Mouse (Mus musculus) liver, embryonic 14.5 days (tissue): Measurements from ENCODE around the gene Efna5. TPM values are rescaled to one million over a fixed set of nuclear protein-coding genes. Genes with fewer than 3 reads are reported as not detected.

Experiments used
- ATAC-seq: fragments of 200-750 bp; cut with Nextera tagmentation; 2 replicates; pipeline ENCODE4 v1.8.0; 2017; ENCODE audit warnings: moderate number of reproducible peaks, mild to moderate bottlenecking, moderate library complexity; ENCODE audit not compliant: insufficient read depth
- DNase-seq, 3 experiments: peaks; one replicate each; pipeline ENCODE4 v3.0.0-alpha.2; 2012 to 2013; ENCODE audit warnings: low read depth in 3 of 3, low spot score in 3 of 3
- H3K27ac ChIP-seq: fragments of 300-500 bp; sonication (generic); 2 replicates; pipeline ENCODE4 v1.5.1; 2014; ENCODE audit warnings: moderate library complexity, mild to moderate bottlenecking, control low read depth, inconsistent platforms
- H3K27me3 ChIP-seq: fragments of 300-500 bp; sonication (generic); 2 replicates; pipeline ENCODE4 v1.6.1; 2014; ENCODE audit warnings: mild to moderate bottlenecking, low read length, moderate library complexity; ENCODE audit not compliant: control insufficient read depth, insufficient read depth
- H3K36me3 ChIP-seq: fragments of 300-500 bp; sonication (generic); replicated peaks from 2 replicates; pipeline ENCODE4 v1.6.1; 2014; ENCODE audit warnings: low read depth; ENCODE audit not compliant: control insufficient read depth, insufficient read depth
- H3K4me1 ChIP-seq, 2 experiments: fragments of 200-500 bp in 1 of 2; fragments of 300-500 bp in 1 of 2; sonication (generic) in 1 of 2; replicated peaks; 2 replicates each; pipeline ENCODE4 v1.6.1; 2012 to 2014; ENCODE audit warnings: antibody characterized with exemption in 1 of 2, inconsistent platforms in 1 of 2, low read length in 1 of 2; ENCODE audit not compliant: control insufficient read depth in 2 of 2, insufficient read depth in 2 of 2
- H3K4me2 ChIP-seq: fragments of 300-500 bp; sonication (generic); 2 replicates; pipeline ENCODE4 v1.6.1; 2014; ENCODE audit warnings: low read depth, mild to moderate bottlenecking, control low read depth, moderate library complexity
- H3K4me3 ChIP-seq, 2 experiments: fragments of 200-500 bp in 1 of 2; fragments of 300-500 bp in 1 of 2; sonication (generic) in 1 of 2; 2 replicates each; pipeline ENCODE4 v1.5.1; 2012 to 2014; ENCODE audit warnings: low read depth in 2 of 2, low read length in 2 of 2, mild to moderate bottlenecking in 2 of 2, control low read depth in 1 of 2, inconsistent platforms in 1 of 2, moderate library complexity in 1 of 2; ENCODE audit not compliant: insufficient read depth in 1 of 2
- H3K9ac ChIP-seq: fragments of 300-500 bp; sonication (generic); replicated peaks from 2 replicates; pipeline ENCODE4 v1.6.1; 2014; ENCODE audit warnings: mild to moderate bottlenecking, control low read depth, moderate library complexity
- H3K9me3 ChIP-seq: fragments of 300-500 bp; sonication (generic); 2 replicates; pipeline ENCODE4 v1.6.1; 2016; ENCODE audit warnings: low read length, mixed read lengths; ENCODE audit not compliant: control insufficient read depth
- CTCF ChIP-seq: IDR thresholded peaks from 2 replicates; pipeline ENCODE4 v1.5.1; 2016; ENCODE audit warnings: antibody characterized with exemption, low read depth, control low read depth
- EP300 ChIP-seq: IDR thresholded peaks from 2 replicates; pipeline ENCODE4 v1.6.1; 2016; ENCODE audit warnings: antibody characterized with exemption, low read depth
- WGBS: fragments of 180-500 bp; shearing (Covaris S2); extraction: QIAGEN DNeasy Blood & Tissue Kit; methylation state at CpG from one replicate; pipeline ENCODE4 v1.1.7; 2014; ENCODE audit not compliant: insufficient replicate concordance; 5-methylcytosine and 5-hydroxymethylcytosine counted together
- polyA plus RNA-seq, 2 experiments: library from polyadenylated mRNA; depleted of rRNA in 1 of 2; stranded (reverse) in 1 of 2; unstranded in 1 of 2; fragments of >200 nt; fragmentation: Nextera tagmentation in 1 of 2; extraction: Ambion mirVana in 1 of 2; gene quantifications; 2 replicates each; pipeline versions ENCODE4 v1.2.1 to v1.2.3; 2012 to 2014

Gene Efna5
- polyA plus RNA-seq, 2 experiments = 0.40 to 1.6 TPM

- no peak for DNase-seq
- H3K9me3 ChIP-seq = no peaks in the 10 kb centered on the region
- no peak overlapping the region for H3K4me3 ChIP-seq
- no peaks in the 10 kb centered on the region for H3K27me3 ChIP-seq
- H3K27ac ChIP-seq = no peak overlapping the region
- no peaks in the 10 kb centered on the region for H3K36me3 ChIP-seq
- no peak overlapping the region for H3K4me2 ChIP-seq
- no peaks in the 10 kb centered on the region for H3K4me1 ChIP-seq
- ATAC-seq = no peak
- no peak for TF ChIP-seq CTCF
- no peak for TF ChIP-seq EP300
- WGBS = 58% methylated on average over 5 of the region's 5 CpGs
- H3K9ac ChIP-seq = no peak overlapping the region
These were observed 35.5 kb downstream of the Efna5 start for GRCm38 (mm10) chr17:62845656-62846055.

DNA sequence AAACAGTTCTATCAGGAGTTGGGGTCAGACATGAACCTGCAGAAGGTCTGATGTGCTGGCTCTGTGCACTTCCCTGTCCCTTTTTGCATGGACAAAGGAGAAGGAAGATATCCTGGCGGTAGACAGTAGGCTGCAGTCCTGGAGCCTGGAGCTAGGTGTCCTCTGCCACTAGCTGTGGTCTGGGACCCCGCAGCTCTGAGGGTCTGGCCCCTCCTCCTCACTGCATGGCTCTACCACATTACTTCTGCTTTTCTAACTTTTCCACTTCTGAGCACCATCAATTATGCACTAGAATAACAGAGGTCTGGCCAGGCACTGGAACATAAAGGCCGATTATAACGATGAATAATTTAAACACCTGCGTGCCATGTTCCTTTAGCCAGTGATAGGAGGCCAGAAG, 36.8 kb downstream of the Efna5 start:
- H3K9ac ChIP-seq = no peak overlapping the region
- no peak overlapping the region for H3K4me3 ChIP-seq
- no peaks in the 10 kb centered on the region for H3K9me3 ChIP-seq
- no peaks in the 10 kb centered on the region for H3K27me3 ChIP-seq
- H3K4me2 ChIP-seq = no peak overlapping the region
- ATAC-seq (no peak), DNase-seq (no peak)
- no peak overlapping the region for H3K27ac ChIP-seq
- TF ChIP-seq CTCF (0 out of 2 replicates have a peak, but pooled peaks have one; percentile 6), EP300 (no peak)
- H3K36me3 ChIP-seq = no peaks in the 10 kb centered on the region
- 19% methylated on average over 5 of the region's 5 CpGs for WGBS
- H3K4me1 ChIP-seq = no peaks in the 10 kb centered on the region

DNA sequence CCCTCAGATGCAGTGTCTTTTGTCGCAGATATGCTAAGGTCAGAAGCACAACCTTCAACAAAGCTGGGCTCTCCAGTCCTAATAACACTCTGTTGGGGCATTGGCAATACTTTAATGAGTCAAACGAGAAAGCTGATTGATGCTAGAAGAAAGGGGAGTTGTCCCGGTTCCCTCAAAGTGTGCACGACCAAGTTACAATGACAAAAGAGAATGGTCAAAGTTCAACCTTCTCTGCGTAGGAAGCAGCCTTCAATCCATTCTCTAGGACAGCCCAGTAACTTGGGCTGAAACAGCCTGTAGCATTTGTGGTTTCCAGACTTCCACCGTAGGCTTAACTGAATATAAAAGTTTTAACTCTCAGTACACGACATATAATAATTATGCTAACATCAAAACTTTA, 43.8 kb downstream of the Efna5 start:
- no peak overlapping the region for H3K9ac ChIP-seq
- DNase-seq (no peak), ATAC-seq (no peak)
- no peaks in the 10 kb centered on the region for H3K27me3 ChIP-seq
- TF ChIP-seq EP300 = no peak
- TF ChIP-seq CTCF = no peak
- no peak overlapping the region for H3K4me2 ChIP-seq
- H3K36me3 ChIP-seq = no peaks in the 10 kb centered on the region
- 67% methylated on average over 7 of the region's 7 CpGs for WGBS
- H3K4me1 ChIP-seq = no peaks in the 10 kb centered on the region
- H3K9me3 ChIP-seq = no peaks in the 10 kb centered on the region
- H3K27ac ChIP-seq = no peak overlapping the region
- H3K4me3 ChIP-seq = no peak overlapping the region

- no peak for ATAC-seq
- TF ChIP-seq EP300 (no peak), CTCF (no peak)
- Histone ChIP-seq H3K4me1 (no peaks in the 10 kb centered on the region), H3K36me3 (no peaks in the 10 kb centered on the region), H3K27me3 (no peaks in the 10 kb centered on the region), H3K4me2 (no peak overlapping the region), H3K9me3 (no peaks in the 10 kb centered on the region), H3K4me3 (no peak overlapping the region), H3K9ac (no peak overlapping the region), H3K27ac (no peak overlapping the region)
- WGBS = 65% methylated on average over 6 of the region's 6 CpGs
- no peak for DNase-seq
These were observed 44.5 kb downstream of the Efna5 start for GRCm38 (mm10) chr17:62836598-62837106.

- DNase-seq = no peak
- WGBS = 50% methylated on average over 16 of the region's 16 CpGs
These were observed 48.5 kb downstream of the Efna5 start for GRCm38 (mm10) chr17:62832550-62833127.

More at GRCm38 (mm10) chr17:62832550-62833127, 48.5 kb downstream of the Efna5 start:
- Histone ChIP-seq H3K4me1 (no peaks in the 10 kb centered on the region), H3K27me3 (no peaks in the 10 kb centered on the region), H3K4me3 (no peak overlapping the region), H3K9me3 (no peaks in the 10 kb centered on the region), H3K4me2 (no peak overlapping the region), H3K9ac (no peak overlapping the region), H3K27ac (no peak overlapping the region), H3K36me3 (no peaks in the 10 kb centered on the region)
- no peak for ATAC-seq
- no peak for TF ChIP-seq CTCF
- no peak for TF ChIP-seq EP300
